Mouse (Mus musculus) forebrain, embryonic 11.5 days (tissue): ENCODE measurements around the gene Tjap1. TPM values are rescaled to one million over a fixed set of nuclear protein-coding genes. Genes with fewer than 3 reads are reported as not detected.

Experiments
- ATAC-seq: fragments of 200-750 bp; cut with Nextera tagmentation; replicated peaks from 2 replicates; pipeline ENCODE4 v1.8.0; 2017; ENCODE audit warnings: moderate TSS enrichment; ENCODE audit not compliant: low FRiP score
- DNase-seq: peaks from one replicate; pipeline ENCODE4 v3.0.0-alpha.2; 2017; ENCODE audit warnings: low spot score
- H3K27ac ChIP-seq: fragments of 300-500 bp; sonication (generic); 2 replicates; pipeline ENCODE4 v1.5.1; 2014; ENCODE audit warnings: low read depth, low read length
- H3K27me3 ChIP-seq: fragments of 300-500 bp; sonication (generic); 2 replicates; pipeline ENCODE4 v1.6.1; 2014; ENCODE audit warnings: mild to moderate bottlenecking, low read length, mixed read lengths; ENCODE audit not compliant: control insufficient read depth, insufficient read depth
- H3K36me3 ChIP-seq: fragments of 300-500 bp; sonication (generic); 2 replicates; pipeline ENCODE4 v1.6.1; 2014; ENCODE audit warnings: mild to moderate bottlenecking, low read length, moderate library complexity, mixed read lengths; ENCODE audit not compliant: control insufficient read depth, insufficient read depth
- H3K4me1 ChIP-seq: fragments of 300-500 bp; sonication (generic); replicated peaks from 2 replicates; pipeline ENCODE4 v1.6.1; 2014; ENCODE audit warnings: low read length, mixed read lengths; ENCODE audit not compliant: control insufficient read depth, insufficient read depth
- H3K4me2 ChIP-seq: fragments of 300-500 bp; sonication (generic); 2 replicates; pipeline ENCODE4 v1.6.1; 2014; ENCODE audit warnings: low read depth, mild to moderate bottlenecking, low read length, moderate library complexity, mixed read lengths; ENCODE audit not compliant: severe bottlenecking
- H3K4me3 ChIP-seq: fragments of 300-500 bp; sonication (generic); 2 replicates; pipeline ENCODE4 v1.5.1; 2014; ENCODE audit warnings: low read depth, low read length
- H3K9ac ChIP-seq: fragments of 300-500 bp; sonication (generic); 2 replicates; pipeline ENCODE4 v1.6.1; 2014; ENCODE audit warnings: low read length
- H3K9me3 ChIP-seq: fragments of 300-500 bp; sonication (generic); 2 replicates; pipeline ENCODE4 v1.6.1; 2016; ENCODE audit warnings: low read length, mixed read lengths; ENCODE audit not compliant: control insufficient read depth
- WGBS: fragments of 180-500 bp; shearing (Covaris S2); extraction: QIAGEN DNeasy Blood & Tissue Kit; methylation state at CpG from one replicate; pipeline ENCODE4 v1.1.7; 2014; 5-methylcytosine and 5-hydroxymethylcytosine counted together
- polyA plus RNA-seq: library from polyadenylated mRNA; unstranded; fragments of >200 nt; fragmentation: Nextera tagmentation; extraction: Ambion mirVana; gene quantifications from 2 replicates; pipeline ENCODE4 v1.2.1, GENCODE M21; 2014

The Tjap1 gene
- polyA plus RNA-seq, 1 experiment from 2014 or later: 62.6 TPM

- H3K9ac ChIP-seq: no peak overlapping the region
- no peak overlapping the region for H3K4me3 ChIP-seq
- H3K36me3 ChIP-seq: no peaks in the 10 kb centered on the region
- H3K27ac ChIP-seq: no peak overlapping the region
- DNase-seq (no peak), ATAC-seq (no peak)
- no peaks in the 10 kb centered on the region for H3K27me3 ChIP-seq
- H3K4me2 ChIP-seq: no peak overlapping the region
- no peaks in the 10 kb centered on the region for H3K9me3 ChIP-seq
- no peaks in the 10 kb centered on the region for H3K4me1 ChIP-seq
- 87% methylated on average over 10 of the region's 10 CpGs for WGBS
Measured at GRCm38 (mm10) chr17:46310515-46310914, 27.7 kb upstream of the Tjap1 start.

- H3K36me3 ChIP-seq: no peaks in the 10 kb centered on the region
- 88% methylated on average over 12 of the region's 12 CpGs for WGBS
- H3K27me3 ChIP-seq: no peaks in the 10 kb centered on the region
- H3K27ac ChIP-seq: no peak overlapping the region
- no peak for ATAC-seq
- no peaks in the 10 kb centered on the region for H3K9me3 ChIP-seq
- no peak for DNase-seq
- H3K4me2 ChIP-seq: no peak overlapping the region
- H3K4me3 ChIP-seq: no peak overlapping the region
- H3K4me1 ChIP-seq: no peaks in the 10 kb centered on the region
- no peak overlapping the region for H3K9ac ChIP-seq
Measured at GRCm38 (mm10) chr17:46309835-46310234, 27.0 kb upstream of the Tjap1 start.

GRCm38 (mm10) chr17:46306956-46307355, 24.1 kb upstream of the Tjap1 start:
- Histone ChIP-seq H3K4me1 (no peaks in the 10 kb centered on the region), H3K9me3 (no peaks in the 10 kb centered on the region), H3K36me3 (no peaks in the 10 kb centered on the region), H3K4me2 (no peak overlapping the region), H3K4me3 (no peak overlapping the region), H3K9ac (no peak overlapping the region), H3K27ac (no peak overlapping the region), H3K27me3 (no peaks in the 10 kb centered on the region)
- WGBS: 93% methylated on average over 15 of the region's 15 CpGs
- DNase-seq: no peak
- no peak for ATAC-seq

GRCm38 (mm10) chr17:46304184-46304583, 21.4 kb upstream of the Tjap1 start:
- DNase-seq: no peak
- H3K9ac ChIP-seq: no peak overlapping the region
- H3K27ac ChIP-seq: no peak overlapping the region
- H3K4me1 ChIP-seq: no peaks in the 10 kb centered on the region
- ATAC-seq: no peak
- H3K9me3 ChIP-seq: no peaks in the 10 kb centered on the region
- H3K36me3 ChIP-seq: no peaks in the 10 kb centered on the region
- H3K4me3 ChIP-seq: no peak overlapping the region
- WGBS: 91% methylated on average over 9 of the region's 9 CpGs
- H3K27me3 ChIP-seq: peaks cover 2% of the 10 kb centered on the region
- no peak overlapping the region for H3K4me2 ChIP-seq

GRCm38 (mm10) chr17:46301892-46302291, 19.1 kb upstream of the Tjap1 start:
- no peak overlapping the region for H3K4me2 ChIP-seq
- H3K27me3 ChIP-seq: peaks cover 21% of the 10 kb centered on the region
- H3K4me1 ChIP-seq: peaks cover 7% of the 10 kb centered on the region; the same call in 1 of the 2 replicates
- no peak overlapping the region for H3K4me3 ChIP-seq
- ATAC-seq: no peak
- no peak overlapping the region for H3K9ac ChIP-seq
- no peak overlapping the region for H3K27ac ChIP-seq
- WGBS: 84% methylated on average over 12 of the region's 12 CpGs
- H3K36me3 ChIP-seq: no peaks in the 10 kb centered on the region
- no peaks in the 10 kb centered on the region for H3K9me3 ChIP-seq
- no peak for DNase-seq

- Histone ChIP-seq H3K4me3 (peak overlapping the region; percentile 59), H3K9ac (peak overlapping the region; percentile 43), H3K27me3 (peaks cover 32% of the 10 kb centered on the region), H3K27ac (no peak overlapping the region), H3K36me3 (no peaks in the 10 kb centered on the region), H3K9me3 (no peaks in the 10 kb centered on the region), H3K4me1 (peaks cover 7% of the 10 kb centered on the region; the same call in 1 of the 2 replicates), H3K4me2 (peak overlapping the region; percentile 99)
- DNase-seq (peak; percentile 92), ATAC-seq (peak; percentile 88)
- WGBS: under 1% methylated on average over 47 of the region's 48 CpGs
Measured at GRCm38 (mm10) chr17:46298220-46298913, 15.5 kb upstream of the Tjap1 start.

- no peaks in the 10 kb centered on the region for H3K9me3 ChIP-seq
- no peaks in the 10 kb centered on the region for H3K36me3 ChIP-seq
- peak; percentile 66 for DNase-seq
- H3K27me3 ChIP-seq: peaks cover 33% of the 10 kb centered on the region
- peak within 1 kb of the TSS; percentile 99 for H3K4me2 ChIP-seq
- H3K27ac ChIP-seq: no peak within 1 kb of the TSS
- H3K4me1 ChIP-seq: peaks cover 7% of the 10 kb centered on the region; the same call in 1 of the 2 replicates
- WGBS: under 1% methylated on average over 57 of the region's 86 CpGs
- H3K4me3 ChIP-seq: peak within 1 kb of the TSS; percentile 59
- H3K9ac ChIP-seq: peak within 1 kb of the TSS; percentile 43
- ATAC-seq: peak; percentile 31
Measured at GRCm38 (mm10) chr17:46297364-46298219, 14.8 kb upstream of the Tjap1 start, which contains the start of gene Dlk2. Dlk2 (plus strand) TSS chr17:46297421.

- Histone ChIP-seq H3K36me3 (no peaks in the 10 kb centered on the region), H3K4me2 (peak overlapping the region; percentile 99), H3K27me3 (peaks cover 33% of the 10 kb centered on the region), H3K9ac (peak overlapping the region; percentile 43; the same call in 1 of the 2 replicates), H3K27ac (no peak overlapping the region), H3K4me3 (peak overlapping the region; percentile 59), H3K4me1 (peaks cover 7% of the 10 kb centered on the region; the same call in 1 of the 2 replicates), H3K9me3 (no peaks in the 10 kb centered on the region)
- ATAC-seq (no peak), DNase-seq (no peak)
- WGBS: 13% methylated on average over 6 of the region's 6 CpGs
Measured at GRCm38 (mm10) chr17:46297028-46297363, 14.2 kb upstream of the Tjap1 start.
